Mouse (Mus musculus) heart, adult 18-20 months (tissue): ENCODE data around the gene Hmgn2. TPM values are rescaled to one million over a fixed set of nuclear protein-coding genes. Genes with fewer than 3 reads are reported as not detected.

Experiments
- DNase-seq, 2 experiments: peaks; one replicate each; pipeline ENCODE4 v3.0.0; 2021 to 2022; ENCODE audit warnings: mixed read lengths in 1 of 2
- total RNA-seq, 2 experiments: library from RNA; stranded (reverse); gene quantifications; 2 replicates each; pipeline ENCODE4 v1.2.3; 2021

The Hmgn2 gene
- total RNA-seq, 2 experiments from 2014 or later = 106 to 113 TPM

- DNase-seq = no peak
These were observed 44.7 kb downstream of the Hmgn2 start for GRCm38 (mm10) chr4:133923743-133924142.

GRCm38 (mm10) chr4:133918093-133918825 is 50.2 kb downstream of the Hmgn2 start:
- peak; percentile 62 to 76 for DNase-seq

Other genes with a start within 250 kb of the Hmgn2 start
- gene Arid1a, start 211.9 kb downstream of the Hmgn2 start, total RNA-seq = 10 to 100 TPM; 31.3 to 34.9 TPM
- gene Rps6ka1, start 80.9 kb downstream of the Hmgn2 start, total RNA-seq = 1 to 10 TPM; 4.4 to 6.2 TPM
- gene Dhdds, start 32.3 kb upstream of the Hmgn2 start, total RNA-seq = 10 to 100 TPM; 29.9 to 31.9 TPM
- gene Lin28a, start 50.2 kb upstream of the Hmgn2 start, total RNA-seq = not detected
- gene Zfp683, start 85.2 kb upstream of the Hmgn2 start, total RNA-seq = not detected
- under 1 TPM in 1 of 2 experiments, not detected in 1; 0.08 TPM for gene Crybg2, start 92.2 kb upstream of the Hmgn2 start, total RNA-seq
- 10 to 100 TPM in 1 of 2 experiments, 1 to 10 TPM in 1; 5.8 to 20.9 TPM for gene Cd52, start 126.4 kb upstream of the Hmgn2 start, total RNA-seq
- 1 to 10 TPM; 2.0 to 2.4 TPM for gene Ubxn11, start 133.9 kb upstream of the Hmgn2 start, total RNA-seq
- gene Sh3bgrl3, start 160.1 kb upstream of the Hmgn2 start, total RNA-seq = 10 to 100 TPM; 34.0 to 42.8 TPM
- gene Cep85, start 218.5 kb upstream of the Hmgn2 start, total RNA-seq = 10 to 100 TPM; 40.4 to 41.9 TPM
- not detected for gene Gm7534, start 234.4 kb upstream of the Hmgn2 start, total RNA-seq